Mouse (Mus musculus) forebrain, postnatal 0 days (tissue): Measurements from ENCODE around the gene 9630041A04Rik. TPM values are rescaled to one million over a fixed set of nuclear protein-coding genes. Genes with fewer than 3 reads are reported as not detected.
A peak's percentile ranks its signal among the peaks of the same experiment; 100 is the strongest.

Source experiments
- ATAC-seq: fragments of 200-750 bp; cut with Nextera tagmentation; 2 replicates; pipeline ENCODE4 v1.8.0; 2017; ENCODE audit warnings: mild to moderate bottlenecking, moderate library complexity
- DNase-seq: peaks from one replicate; pipeline ENCODE4 v3.0.0-alpha.2; 2015
- H3K27ac ChIP-seq: fragments of 300-500 bp; sonication (generic); 2 replicates; pipeline ENCODE4 v1.5.1; 2014; ENCODE audit warnings: low read depth, mild to moderate bottlenecking, antibody characterized with exemption, low read length, moderate library complexity, mixed read lengths
- H3K27me3 ChIP-seq: fragments of 300-500 bp; sonication (generic); 2 replicates; pipeline ENCODE4 v1.6.1; 2014; ENCODE audit warnings: mild to moderate bottlenecking, low read length, mixed read lengths; ENCODE audit not compliant: insufficient read depth
- H3K36me3 ChIP-seq: fragments of 300-500 bp; sonication (generic); 2 replicates; pipeline ENCODE4 v1.6.1; 2014; ENCODE audit warnings: mild to moderate bottlenecking, moderate library complexity; ENCODE audit not compliant: insufficient read depth
- H3K4me1 ChIP-seq: fragments of 300-500 bp; sonication (generic); 2 replicates; pipeline ENCODE4 v1.6.1; 2014; ENCODE audit warnings: antibody characterized with exemption; ENCODE audit not compliant: insufficient read depth
- H3K4me2 ChIP-seq: fragments of 300-500 bp; sonication (generic); 2 replicates; pipeline ENCODE4 v1.6.1; 2014; ENCODE audit warnings: low read depth, mild to moderate bottlenecking, moderate library complexity
- H3K4me3 ChIP-seq: fragments of 300-500 bp; sonication (generic); 2 replicates; pipeline ENCODE4 v1.5.1; 2014; ENCODE audit warnings: low read depth, low read length, mixed read lengths
- H3K9ac ChIP-seq: fragments of 300-500 bp; sonication (generic); 2 replicates; pipeline ENCODE4 v1.6.1; 2014; ENCODE audit warnings: mild to moderate bottlenecking
- H3K9me3 ChIP-seq: fragments of 300-500 bp; sonication (generic); 2 replicates; pipeline ENCODE4 v1.6.1; 2016; ENCODE audit warnings: low read length
- CTCF ChIP-seq: sonication (generic); IDR thresholded peaks from 2 replicates; pipeline ENCODE4 v1.5.1; 2016; ENCODE audit warnings: antibody characterized with exemption, control low read depth, low read depth
- WGBS: fragments of 180-500 bp; shearing (Covaris S2); extraction: QIAGEN DNeasy Blood & Tissue Kit; methylation state at CpG from one replicate; pipeline ENCODE4 v1.1.7; 2014; 5-methylcytosine and 5-hydroxymethylcytosine counted together
- polyA plus RNA-seq: library from polyadenylated mRNA; unstranded; fragments of >200 nt; fragmentation: Nextera tagmentation; extraction: Ambion mirVana; gene quantifications from 2 replicates; pipeline ENCODE4 v1.2.1, GENCODE M21; 2015
- total RNA-seq: library from RNA; depleted of rRNA; stranded (reverse); fragments of >200 nt; gene quantifications from 2 replicates; pipeline ENCODE4 v1.2.3, GENCODE M21; 2014

The 9630041A04Rik gene
- total and polyA plus RNA-seq, 2 experiments from 2014 or later: not detected

GRCm38 (mm10) chr9:101956228-101956627, 94.6 kb downstream of the 9630041A04Rik start:
- H3K36me3 ChIP-seq: no peaks in the 10 kb centered on the region
- H3K9ac ChIP-seq: no peak overlapping the region
- no peaks in the 10 kb centered on the region for H3K4me1 ChIP-seq
- H3K27ac ChIP-seq: no peak overlapping the region
- no peaks in the 10 kb centered on the region for H3K9me3 ChIP-seq
- peak; percentile 12 for DNase-seq
- ATAC-seq: peak; percentile 38; the same call in 1 of the 2 replicates
- 27% methylated on average over 4 of the region's 4 CpGs for WGBS
- no peak for TF ChIP-seq CTCF
- H3K4me3 ChIP-seq: no peak overlapping the region
- H3K27me3 ChIP-seq: no peaks in the 10 kb centered on the region
- no peak overlapping the region for H3K4me2 ChIP-seq

- no peak overlapping the region for H3K4me2 ChIP-seq
- H3K9ac ChIP-seq: no peak overlapping the region
- 19% methylated on average over 6 of the region's 6 CpGs for WGBS
- no peaks in the 10 kb centered on the region for H3K4me1 ChIP-seq
- no peaks in the 10 kb centered on the region for H3K27me3 ChIP-seq
- no peak overlapping the region for H3K27ac ChIP-seq
- H3K9me3 ChIP-seq: no peaks in the 10 kb centered on the region
- DNase-seq (peak; percentile 16), ATAC-seq (no peak)
- no peak overlapping the region for H3K4me3 ChIP-seq
- no peaks in the 10 kb centered on the region for H3K36me3 ChIP-seq
- no peak for TF ChIP-seq CTCF
Measured at GRCm38 (mm10) chr9:101971806-101972205, 110.2 kb downstream of the 9630041A04Rik start.

DNA sequence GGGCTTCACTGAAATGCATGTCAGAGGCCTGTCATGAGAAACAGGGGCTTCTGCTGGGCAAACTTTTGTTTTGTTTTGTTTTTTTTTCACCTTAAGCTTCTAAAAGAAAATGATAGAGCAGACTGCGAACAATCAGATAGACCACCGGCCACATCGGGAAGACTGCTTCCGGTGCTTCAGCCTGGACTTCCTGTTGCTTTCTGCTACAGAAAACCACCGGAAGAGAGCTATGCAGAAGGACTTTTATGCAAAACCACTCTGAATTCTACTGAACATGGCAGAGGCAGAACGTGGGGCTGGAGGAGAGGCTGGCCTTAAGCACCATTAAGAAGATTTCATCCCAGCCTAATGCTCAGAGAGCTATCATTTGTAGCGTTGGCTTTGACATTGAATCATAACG, 110.7 kb downstream of the 9630041A04Rik start:
- H3K9me3 ChIP-seq: no peaks in the 10 kb centered on the region
- H3K36me3 ChIP-seq: no peaks in the 10 kb centered on the region
- H3K27me3 ChIP-seq: no peaks in the 10 kb centered on the region
- no peak for TF ChIP-seq CTCF
- ATAC-seq (no peak), DNase-seq (no peak)
- no peak overlapping the region for H3K27ac ChIP-seq
- no peak overlapping the region for H3K4me3 ChIP-seq
- H3K4me1 ChIP-seq: no peaks in the 10 kb centered on the region
- H3K4me2 ChIP-seq: no peak overlapping the region
- 76% methylated on average over 8 of the region's 8 CpGs for WGBS
- H3K9ac ChIP-seq: no peak overlapping the region

GRCm38 (mm10) chr9:101976884-101977465, 115.3 kb downstream of the 9630041A04Rik start:
- ATAC-seq: peak; percentile 29; the same call in 1 of the 2 replicates
- 87% methylated on average over 4 of the region's 4 CpGs for WGBS

DNA sequence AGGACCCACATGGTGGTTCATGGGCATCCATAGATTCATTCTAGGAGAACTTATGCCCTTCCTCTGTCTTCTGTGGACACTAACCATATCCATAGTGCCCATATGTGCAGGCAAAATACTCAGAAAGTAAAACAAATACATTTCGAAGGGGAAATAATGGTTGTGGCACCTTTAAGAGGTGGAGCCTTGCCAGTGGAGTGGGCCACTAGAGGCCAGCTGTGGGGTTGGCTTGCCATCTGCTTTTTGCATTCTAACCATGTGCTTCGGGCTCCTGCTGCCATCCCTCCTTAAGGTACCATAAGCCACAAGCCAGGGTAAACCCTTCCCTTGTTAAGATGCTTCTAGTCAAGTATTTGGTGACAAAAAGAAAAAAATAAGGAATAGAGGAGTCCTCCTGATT, 119.5 kb downstream of the 9630041A04Rik start:
- no peak overlapping the region for H3K9ac ChIP-seq
- no peak for DNase-seq
- H3K4me3 ChIP-seq: no peak overlapping the region
- no peaks in the 10 kb centered on the region for H3K27me3 ChIP-seq
- H3K4me1 ChIP-seq: no peaks in the 10 kb centered on the region
- no peak overlapping the region for H3K4me2 ChIP-seq
- peaks cover 6% of the 10 kb centered on the region; the same call in 1 of the 2 replicates for H3K36me3 ChIP-seq
- no peak overlapping the region for H3K27ac ChIP-seq
- no peak for TF ChIP-seq CTCF
- no peaks in the 10 kb centered on the region for H3K9me3 ChIP-seq
- ATAC-seq: no peak
- WGBS: 69% methylated on average over 2 of the region's 2 CpGs

More at GRCm38 (mm10) chr9:101976884-101977465, 115.3 kb downstream of the 9630041A04Rik start:
- no peak overlapping the region for H3K9ac ChIP-seq
- TF ChIP-seq CTCF: no peak
- no peaks in the 10 kb centered on the region for H3K9me3 ChIP-seq
- H3K4me3 ChIP-seq: no peak overlapping the region
- peak; percentile 16 for DNase-seq
- H3K4me2 ChIP-seq: no peak overlapping the region
- H3K4me1 ChIP-seq: no peaks in the 10 kb centered on the region
- no peaks in the 10 kb centered on the region for H3K27me3 ChIP-seq
- no peaks in the 10 kb centered on the region for H3K36me3 ChIP-seq
- no peak overlapping the region for H3K27ac ChIP-seq

DNA sequence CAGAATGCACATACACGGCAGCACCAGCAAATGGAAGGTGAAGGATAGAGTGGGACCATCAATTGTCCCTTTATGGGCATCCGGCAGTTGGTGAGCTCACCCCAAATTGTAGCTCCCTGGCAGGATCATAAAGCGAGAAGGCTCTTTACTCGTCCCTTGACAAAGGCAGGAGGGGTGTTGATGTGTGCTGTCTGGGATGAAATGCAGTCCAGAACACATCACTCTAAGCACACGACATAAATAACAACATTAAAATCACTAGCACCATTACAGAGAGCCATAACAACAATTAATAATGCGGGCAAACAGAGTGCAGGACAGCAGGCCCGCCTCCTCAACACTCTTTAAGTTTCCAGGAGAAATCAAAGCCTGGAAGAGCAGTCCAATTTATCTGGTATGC, 120.7 kb downstream of the 9630041A04Rik start:
- DNase-seq (no peak), ATAC-seq (no peak)
- Histone ChIP-seq H3K27ac (no peak overlapping the region), H3K9ac (no peak overlapping the region), H3K9me3 (no peaks in the 10 kb centered on the region), H3K27me3 (no peaks in the 10 kb centered on the region), H3K4me3 (no peak overlapping the region), H3K36me3 (peaks cover 6% of the 10 kb centered on the region; the same call in 1 of the 2 replicates), H3K4me2 (no peak overlapping the region), H3K4me1 (no peaks in the 10 kb centered on the region)
- no peak for TF ChIP-seq CTCF
- 79% methylated on average over 7 of the region's 7 CpGs for WGBS

- Histone ChIP-seq H3K27me3 (no peaks in the 10 kb centered on the region), H3K36me3 (peaks cover 6% of the 10 kb centered on the region; the same call in 1 of the 2 replicates), H3K9me3 (no peaks in the 10 kb centered on the region), H3K4me1 (no peaks in the 10 kb centered on the region), H3K4me2 (no peak overlapping the region), H3K9ac (no peak overlapping the region), H3K4me3 (no peak overlapping the region), H3K27ac (no peak overlapping the region)
- TF ChIP-seq CTCF: no peak
- DNase-seq (no peak), ATAC-seq (no peak)
- WGBS: 69% methylated on average over 2 of the region's 2 CpGs
Measured at GRCm38 (mm10) chr9:101986910-101987309, 125.3 kb downstream of the 9630041A04Rik start.
